Mouse (Mus musculus) adrenal gland, adult 8-10 months (tissue): ENCODE data around the gene Cemip2. TPM values are rescaled to one million over a fixed set of nuclear protein-coding genes. Genes with fewer than 3 reads are reported as not detected.
A peak's percentile ranks its signal among the peaks of the same experiment; 100 is the strongest.

Source experiments
- DNase-seq: peaks from one replicate; pipeline ENCODE4 v3.0.0; 2022
- total RNA-seq, 4 experiments: library from RNA; stranded (reverse); gene quantifications; 2 replicates each; pipeline ENCODE4 v1.2.4; 2022

Cemip2 gene
- total RNA-seq, 4 experiments from 2014 or later: 22.6 to 27.4 (median 23.2) TPM

GRCm38 (mm10) chr19:21868471-21868870 is 90.3 kb downstream of the Cemip2 start:
- DNase-seq: no peak

GRCm38 (mm10) chr19:21882110-21882940 is 104.2 kb downstream of the Cemip2 start:
- peak; percentile 46 for DNase-seq

- no peak for DNase-seq
Measured at GRCm38 (mm10) chr19:21883053-21883452, 104.9 kb downstream of the Cemip2 start.

- DNase-seq: no peak
Measured at GRCm38 (mm10) chr19:21883922-21884321, 105.8 kb downstream of the Cemip2 start.

GRCm38 (mm10) chr19:21884385-21884784 is 106.2 kb downstream of the Cemip2 start:
- DNase-seq: no peak

- no peak for DNase-seq
Measured at GRCm38 (mm10) chr19:21886166-21886657, 108.1 kb downstream of the Cemip2 start.

GRCm38 (mm10) chr19:21890699-21891098 is 112.6 kb downstream of the Cemip2 start:
- DNase-seq: no peak

- DNase-seq: no peak
Measured at GRCm38 (mm10) chr19:21894792-21895191, 116.7 kb downstream of the Cemip2 start.

GRCm38 (mm10) chr19:21895540-21895939 is 117.4 kb downstream of the Cemip2 start:
- DNase-seq: no peak

- DNase-seq: no peak
Measured at GRCm38 (mm10) chr19:21897122-21897827, 119.1 kb downstream of the Cemip2 start.

GRCm38 (mm10) chr19:21898015-21898939 is 120.1 kb downstream of the Cemip2 start:
- no peak for DNase-seq

Other genes with a start within 250 kb of the Cemip2 start
- 10 to 100 TPM; 23.9 to 42.9 (median 36.7) TPM for gene 1110059E24Rik, start 125.4 kb upstream of the Cemip2 start, total RNA-seq
- 10 to 100 TPM; 35.8 to 46.8 (median 41.4) TPM for gene Abhd17b, start 125.2 kb upstream of the Cemip2 start, total RNA-seq